Mouse (Mus musculus) layer of hippocampus, adult 9-11 months (tissue): ENCODE measurements around the gene Pidd1.

Experiments
- DNase-seq: peaks from one replicate; pipeline ENCODE4 v3.0.0; 2022

The Pidd1 gene

GRCm38 (mm10) chr7:141472226-141472625, 28.4 kb upstream of the Pidd1 start:
- no peak for DNase-seq

GRCm38 (mm10) chr7:141471236-141471635, 27.4 kb upstream of the Pidd1 start:
- DNase-seq: no peak

GRCm38 (mm10) chr7:141470637-141470944, 26.8 kb upstream of the Pidd1 start:
- DNase-seq: no peak

- DNase-seq: no peak
These were observed 26.2 kb upstream of the Pidd1 start for GRCm38 (mm10) chr7:141469901-141470636.

- no peak for DNase-seq
These were observed 25.5 kb upstream of the Pidd1 start for GRCm38 (mm10) chr7:141469352-141469751.

- peak; percentile 70 for DNase-seq
These were observed 24.8 kb upstream of the Pidd1 start for GRCm38 (mm10) chr7:141468522-141469211.

- DNase-seq: no peak
These were observed 24.3 kb upstream of the Pidd1 start for GRCm38 (mm10) chr7:141468164-141468521.

- DNase-seq: peak; percentile 72
These were observed 23.6 kb upstream of the Pidd1 start, which contains the start of gene Cd151 for GRCm38 (mm10) chr7:141467230-141468030. Cd151 (plus strand) TSS chr7:141467392.

GRCm38 (mm10) chr7:141466607-141467148, 22.9 kb upstream of the Pidd1 start:
- no peak for DNase-seq

GRCm38 (mm10) chr7:141466045-141466394, 22.2 kb upstream of the Pidd1 start:
- DNase-seq: no peak

GRCm38 (mm10) chr7:141465388-141466044, 21.7 kb upstream of the Pidd1 start:
- no peak for DNase-seq

GRCm38 (mm10) chr7:141464603-141465201, 20.9 kb upstream of the Pidd1 start:
- DNase-seq: no peak

- no peak for DNase-seq
These were observed 20.2 kb upstream of the Pidd1 start for GRCm38 (mm10) chr7:141463824-141464602.

- no peak for DNase-seq
These were observed 18.6 kb upstream of the Pidd1 start for GRCm38 (mm10) chr7:141462333-141462821.

GRCm38 (mm10) chr7:141461521-141462332, 17.9 kb upstream of the Pidd1 start:
- no peak for DNase-seq

- peak; percentile 80 for DNase-seq
These were observed 16.7 kb upstream of the Pidd1 start, which contains the start of gene Cracr2b for GRCm38 (mm10) chr7:141460391-141461113. Cracr2b (plus strand) TSS chr7:141461094.

GRCm38 (mm10) chr7:141460001-141460390, 16.2 kb upstream of the Pidd1 start:
- DNase-seq: no peak

GRCm38 (mm10) chr7:141459301-141459711, 15.5 kb upstream of the Pidd1 start:
- DNase-seq: no peak

- DNase-seq: no peak
These were observed 14.8 kb upstream of the Pidd1 start for GRCm38 (mm10) chr7:141458661-141459060.
